Mouse (Mus musculus): ENCODE measurements at regions not wholly inside any gene's neighbourhood (a gene's known extent, or its start where the extent isn't known, plus 50 kb on each side); places are given as distances from the start of the nearest gene placed in this dataset.
"Not testable (repeated sequence)": the region's sequence is repeated elsewhere in the genome, so short reads cannot be mapped to it uniquely, and the experiment has no call there.

DNA sequence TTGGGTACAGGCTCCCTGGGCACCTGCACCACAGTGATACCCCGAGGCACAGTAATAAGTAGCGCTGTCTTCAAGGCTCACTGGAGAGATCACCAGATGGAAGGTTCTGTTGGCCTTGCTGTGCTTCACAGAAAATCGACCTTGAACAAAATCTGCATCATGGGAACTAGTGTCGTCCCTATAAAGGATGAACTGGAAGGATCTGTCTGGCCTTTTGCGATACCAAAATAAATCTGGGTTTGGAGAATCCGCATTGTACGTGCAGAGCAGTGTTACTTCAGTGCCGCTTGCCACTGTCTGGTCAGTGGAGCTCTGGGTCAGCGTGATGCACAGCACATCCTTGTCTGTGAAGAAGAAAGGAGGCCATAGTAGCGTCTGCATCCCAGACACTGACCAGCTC, 105.3 kb downstream of the Dad1 start:
- no peak for DNase-seq (ENCODE audit: low read depth, low spot score)

DNA sequence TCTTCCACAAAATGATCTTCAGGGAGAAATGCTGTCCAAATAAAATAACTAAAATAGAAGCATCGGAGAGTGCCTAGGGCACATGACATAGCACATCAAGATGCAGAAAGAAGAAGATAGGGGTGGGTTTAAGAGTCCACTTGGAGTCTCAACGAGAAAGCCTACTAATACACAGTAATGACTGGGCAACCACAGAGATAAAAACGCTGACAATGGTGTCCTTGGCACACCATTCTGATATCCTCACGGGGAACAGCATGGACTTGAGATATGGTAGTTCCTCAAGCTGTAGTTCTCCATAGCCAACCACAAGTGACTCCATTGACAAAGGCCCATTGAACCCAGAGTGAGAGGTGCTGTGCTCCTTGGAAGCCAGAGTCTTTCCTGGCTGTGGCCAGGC, 105.8 kb downstream of the Dad1 start:
- no peak for DNase-seq (ENCODE audit: low read depth, low spot score)

GRCm38 (mm10) chr14:54147546-54147945, 106.4 kb downstream of the Dad1 start:
- DNase-seq (ENCODE audit: low read depth, low spot score), result no peak

DNA sequence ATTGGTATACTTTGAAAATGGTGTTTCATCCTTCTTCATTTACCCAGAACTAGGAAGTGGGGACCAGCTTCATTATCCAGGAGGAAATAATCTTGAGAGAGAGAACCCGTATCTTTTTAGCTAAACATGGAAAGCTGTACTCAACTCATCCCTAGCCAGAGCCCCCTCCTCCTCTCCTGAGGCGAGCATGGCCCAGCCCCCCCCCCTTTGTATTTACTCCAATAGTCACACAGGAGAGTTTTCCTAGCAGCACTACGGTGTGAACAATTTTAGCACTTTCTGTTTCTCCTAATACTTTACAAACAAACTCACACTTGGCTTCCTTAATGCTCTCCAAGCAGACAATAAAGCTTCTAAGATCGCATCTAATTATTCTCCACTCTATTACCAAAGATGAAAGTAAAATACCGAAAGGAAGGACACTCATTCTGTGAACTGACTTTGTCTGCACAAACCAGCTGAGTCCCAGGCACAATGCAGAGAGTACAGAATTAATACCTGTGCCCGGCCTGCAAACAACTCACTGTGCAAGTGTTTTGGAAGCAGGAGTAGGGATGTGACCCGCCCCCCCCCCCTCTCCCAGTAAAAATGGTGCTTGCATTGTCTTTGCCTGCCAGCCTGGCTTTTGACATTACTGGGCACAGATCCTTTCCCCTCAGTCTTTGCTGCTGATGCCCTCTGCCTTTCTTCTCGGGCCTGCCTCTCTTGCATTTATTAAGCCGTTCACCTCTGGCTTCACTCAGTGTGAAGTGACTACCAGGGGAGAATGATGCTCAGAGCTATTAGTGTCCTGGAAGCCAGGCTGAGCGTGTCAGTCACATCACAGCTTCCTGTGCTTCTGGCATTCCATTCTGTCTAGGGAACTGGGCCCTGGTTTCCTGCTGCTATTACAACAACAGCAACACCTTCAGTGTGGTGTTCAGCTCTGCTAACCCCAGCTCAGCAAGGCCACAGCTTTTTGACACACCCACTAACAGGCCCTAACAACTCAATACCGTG, 107.9 kb downstream of the Dad1 start:
- DNase-seq (ENCODE audit: low read depth, low spot score), result no peak

GRCm38 (mm10) chr14:54143828-54144227, 110.1 kb downstream of the Dad1 start:
- no peak for DNase-seq (ENCODE audit: low read depth, low spot score)

- DNase-seq (ENCODE audit: low read depth, low spot score), result no peak
These were observed 115.6 kb downstream of the Dad1 start for GRCm38 (mm10) chr14:54138288-54138687.

GRCm38 (mm10) chr14:54136538-54136937, 117.4 kb downstream of the Dad1 start:
- DNase-seq (ENCODE audit: low read depth, low spot score), result no peak

DNA sequence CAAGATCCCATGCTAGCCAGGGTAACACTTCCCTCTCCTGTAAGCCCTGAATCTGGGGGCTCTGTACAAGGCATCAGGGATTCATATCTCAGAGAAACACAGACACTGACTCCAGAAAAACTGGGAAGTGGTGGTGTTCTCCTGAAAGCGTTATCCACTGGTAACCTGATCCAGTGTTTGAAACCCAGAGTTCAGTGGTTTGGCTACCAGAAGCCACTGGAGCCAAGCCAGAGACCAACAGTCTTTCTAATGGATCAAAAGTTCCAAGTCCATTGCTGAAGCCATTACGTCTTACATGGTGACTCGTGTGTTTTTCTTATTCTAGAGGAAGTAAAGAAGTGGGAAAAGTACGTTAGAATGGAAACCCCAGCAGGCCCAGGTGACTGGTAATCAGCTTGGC, 125.6 kb downstream of the Dad1 start:
- DNase-seq (ENCODE audit: low read depth, low spot score), result no peak

- no peak for DNase-seq (ENCODE audit: low read depth, low spot score)
These were observed 128.4 kb downstream of the Dad1 start for GRCm38 (mm10) chr14:54125510-54125909.

GRCm38 (mm10) chr14:54121973-54122372, 131.9 kb downstream of the Dad1 start:
- no peak for DNase-seq (ENCODE audit: low read depth, low spot score)

DNA sequence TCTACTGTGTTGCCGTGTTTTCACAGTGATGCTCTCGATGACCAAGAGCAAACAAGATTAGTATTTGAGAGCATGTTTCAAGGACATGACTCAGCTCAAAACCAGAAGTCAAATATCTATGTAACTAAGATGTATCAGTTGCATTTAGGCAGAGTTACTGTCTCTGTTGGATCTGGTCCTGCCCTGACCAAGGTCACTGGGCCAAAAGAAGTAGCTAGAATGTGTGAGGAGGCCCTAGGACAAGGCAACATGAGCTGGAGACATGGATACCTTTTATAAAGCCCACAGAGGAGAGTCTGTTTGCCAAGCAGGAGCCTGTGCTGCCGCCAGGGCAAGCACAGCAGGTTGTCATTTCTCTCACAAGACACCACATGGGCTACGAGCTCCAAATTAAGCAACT, 132.6 kb downstream of the Dad1 start:
- DNase-seq (ENCODE audit: low read depth, low spot score), result peak; percentile 54

- DNase-seq (ENCODE audit: low read depth, low spot score), result no peak
These were observed 133.7 kb downstream of the Dad1 start for GRCm38 (mm10) chr14:54120194-54120593.

DNA sequence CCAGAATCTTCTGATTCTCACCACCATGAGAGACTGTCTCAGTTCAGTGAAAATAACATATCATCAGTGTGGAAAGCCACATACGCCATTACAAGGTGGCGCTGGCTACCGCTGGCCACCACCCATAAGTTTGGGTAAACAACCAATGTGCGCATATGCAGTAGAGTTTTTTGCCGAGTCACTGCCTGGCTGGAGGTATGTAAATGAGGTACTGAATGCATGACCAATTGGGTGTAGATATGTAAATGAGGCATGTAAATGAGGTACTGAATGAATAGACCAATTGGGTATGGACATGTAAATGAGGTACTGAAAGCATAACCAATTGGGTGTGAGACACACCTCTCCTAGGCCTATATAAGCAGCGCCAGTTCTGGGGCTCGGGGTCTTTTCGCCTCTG, 136.3 kb downstream of the Dad1 start:
- DNase-seq (ENCODE audit: low read depth, low spot score), result not testable (repeated sequence)

- DNase-seq (ENCODE audit: low read depth, low spot score), result no peak
These were observed 140.7 kb downstream of the Dad1 start for GRCm38 (mm10) chr14:54113216-54113615.

DNA sequence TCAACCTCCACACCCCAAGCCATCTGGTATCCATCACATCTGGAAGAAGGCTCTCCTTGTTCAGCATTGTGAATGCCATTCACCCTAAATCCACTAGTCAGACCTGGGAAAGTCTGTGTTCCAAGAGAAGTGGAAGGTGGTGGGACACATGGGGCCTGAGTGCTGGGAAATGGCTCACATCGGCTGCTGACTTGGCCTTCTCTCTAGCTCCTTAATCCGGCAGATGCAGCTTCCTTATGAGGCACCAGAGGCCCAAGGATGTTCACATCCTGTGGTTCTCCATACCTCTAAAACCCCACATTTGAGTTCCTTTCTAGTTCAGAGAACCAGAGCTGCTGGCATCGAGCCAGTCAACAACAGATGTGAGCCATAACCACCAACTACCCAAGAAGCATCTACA, 142.9 kb downstream of the Dad1 start:
- no peak for DNase-seq (ENCODE audit: low read depth, low spot score)

- DNase-seq (ENCODE audit: low read depth, low spot score), result no peak
These were observed 144.8 kb downstream of the Dad1 start for GRCm38 (mm10) chr14:54109129-54109528.

DNA sequence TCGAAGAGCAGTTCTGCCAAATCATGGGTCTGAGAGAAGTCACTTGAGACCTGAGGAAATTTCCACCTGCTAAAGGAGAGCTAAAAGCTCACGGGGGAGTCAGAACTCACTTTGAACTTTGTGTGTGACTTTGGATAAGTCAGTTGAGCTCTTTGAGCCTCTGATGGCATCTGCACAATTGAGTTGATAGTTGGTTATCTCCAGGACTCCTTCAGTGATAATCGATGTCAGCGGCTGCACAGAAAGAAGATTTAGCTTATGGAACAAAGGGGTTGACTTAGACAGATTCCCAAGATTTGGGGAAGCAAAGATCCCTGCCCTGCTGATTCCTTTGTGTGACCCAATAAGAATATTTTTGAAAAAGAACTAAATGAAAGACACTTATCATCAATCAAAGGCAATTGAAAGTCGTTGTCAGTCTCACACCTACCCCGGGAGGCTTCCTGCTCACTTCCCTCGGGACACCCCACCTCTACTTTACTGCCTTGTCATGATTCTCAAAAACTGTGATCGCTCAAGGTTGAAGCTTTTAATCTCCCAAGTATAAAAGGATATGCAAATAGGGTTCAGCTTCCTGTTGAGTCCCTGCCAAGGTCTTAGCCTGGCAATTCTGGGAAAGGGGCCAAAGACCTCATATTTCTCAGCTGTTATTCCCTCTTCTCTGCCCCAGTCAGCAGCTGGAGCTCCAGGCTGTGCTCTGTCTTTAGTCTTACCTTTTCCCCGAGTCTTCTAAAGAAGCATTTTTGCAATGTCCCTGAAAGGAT, 145.4 kb downstream of the Dad1 start:
- DNase-seq (ENCODE audit: low read depth, low spot score), result peak; percentile 32

- no peak for DNase-seq (ENCODE audit: low read depth, low spot score)
These were observed 146.6 kb downstream of the Dad1 start for GRCm38 (mm10) chr14:54107204-54107796.

DNA sequence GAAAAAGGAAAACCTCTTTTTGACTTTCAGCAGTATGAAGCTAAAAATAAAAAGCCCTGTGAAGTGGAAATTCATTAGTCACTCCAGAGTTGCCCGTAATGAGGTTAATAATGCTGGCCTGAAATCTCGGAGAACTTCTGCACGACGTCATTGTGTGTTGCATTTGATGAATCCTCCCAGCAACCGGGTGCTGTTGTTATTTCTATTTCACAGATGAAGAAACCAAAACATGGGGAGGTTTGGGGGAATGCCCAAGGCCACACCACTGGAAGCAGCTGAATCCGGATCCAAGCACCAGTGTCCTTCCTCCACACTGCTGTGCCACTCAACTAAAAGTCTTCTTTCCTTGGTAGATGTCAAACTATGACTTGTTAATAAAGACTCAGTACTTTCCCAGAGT, 149.7 kb downstream of the Dad1 start:
- DNase-seq (ENCODE audit: low read depth, low spot score), result peak; percentile 19

DNA sequence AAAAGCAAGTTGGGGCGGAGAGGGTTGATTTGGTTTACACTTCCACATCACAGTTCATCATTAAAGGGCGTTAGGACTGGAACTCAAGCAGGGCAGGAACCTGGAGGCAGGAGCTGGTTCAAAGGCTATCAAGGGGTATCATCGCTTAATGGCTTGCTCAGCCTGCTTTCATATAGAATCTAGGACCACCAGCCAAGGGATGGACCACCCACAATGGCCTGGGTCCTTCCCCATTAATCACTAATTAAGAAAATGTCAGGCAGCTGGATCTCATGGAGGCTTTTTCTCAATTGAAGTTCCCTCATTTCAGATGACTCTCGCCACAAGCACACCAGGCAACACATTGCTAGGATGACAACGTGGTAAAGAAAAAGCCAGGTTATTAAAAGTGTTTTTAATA, 150.4 kb downstream of the Dad1 start:
- no peak for DNase-seq (ENCODE audit: low read depth, low spot score)

GRCm38 (mm10) chr14:54103115-54103514, 150.8 kb downstream of the Dad1 start:
- DNase-seq (ENCODE audit: low read depth, low spot score), result no peak

DNA sequence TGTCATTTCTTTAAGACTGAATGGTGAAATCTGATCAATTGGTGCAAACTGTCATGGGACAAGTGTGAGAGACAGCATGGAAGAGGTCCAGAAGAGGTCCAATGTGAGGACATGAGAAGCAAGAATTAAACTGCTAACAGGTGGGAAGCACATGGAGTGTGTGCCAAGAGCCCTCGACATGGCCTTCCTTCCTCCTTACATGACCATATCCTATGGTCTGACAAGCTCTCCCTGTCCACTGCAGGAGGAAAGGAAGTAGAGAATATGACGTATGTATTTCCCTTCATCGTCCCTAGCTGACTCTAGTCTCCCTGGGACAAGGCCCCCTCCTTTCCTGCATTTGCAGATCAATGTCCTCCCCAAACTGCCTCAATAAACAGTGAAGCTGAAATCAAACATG, 152.1 kb downstream of the Dad1 start:
- DNase-seq (ENCODE audit: low read depth, low spot score), result no peak

Measured in skeletal muscle tissue, adult 2 months (tissue).